Mouse (Mus musculus): ENCODE data around the gene Gm28048. TPM values are rescaled to one million over a fixed set of nuclear protein-coding genes. Genes with fewer than 3 reads are reported as not detected.
A peak's percentile ranks its signal among the peaks of the same experiment; 100 is the strongest.

Gene Gm28048
- total RNA-seq, 1 experiment from 2014 or later: 21.3 TPM

GRCm38 (mm10) chr11:22994271-22994670 lies 12.4 kb upstream of the Gm28048 start:
- ATAC-seq (replicated peaks; ENCODE audit: insufficient number of reproducible peaks, low FRiP score, low TSS enrichment, poor library complexity, severe bottlenecking): no peak

- no peak for ATAC-seq (replicated peaks; ENCODE audit: insufficient number of reproducible peaks, low FRiP score, low TSS enrichment, poor library complexity, severe bottlenecking)
Measured at GRCm38 (mm10) chr11:22991218-22991835, 9.4 kb upstream of the Gm28048 start.

DNA sequence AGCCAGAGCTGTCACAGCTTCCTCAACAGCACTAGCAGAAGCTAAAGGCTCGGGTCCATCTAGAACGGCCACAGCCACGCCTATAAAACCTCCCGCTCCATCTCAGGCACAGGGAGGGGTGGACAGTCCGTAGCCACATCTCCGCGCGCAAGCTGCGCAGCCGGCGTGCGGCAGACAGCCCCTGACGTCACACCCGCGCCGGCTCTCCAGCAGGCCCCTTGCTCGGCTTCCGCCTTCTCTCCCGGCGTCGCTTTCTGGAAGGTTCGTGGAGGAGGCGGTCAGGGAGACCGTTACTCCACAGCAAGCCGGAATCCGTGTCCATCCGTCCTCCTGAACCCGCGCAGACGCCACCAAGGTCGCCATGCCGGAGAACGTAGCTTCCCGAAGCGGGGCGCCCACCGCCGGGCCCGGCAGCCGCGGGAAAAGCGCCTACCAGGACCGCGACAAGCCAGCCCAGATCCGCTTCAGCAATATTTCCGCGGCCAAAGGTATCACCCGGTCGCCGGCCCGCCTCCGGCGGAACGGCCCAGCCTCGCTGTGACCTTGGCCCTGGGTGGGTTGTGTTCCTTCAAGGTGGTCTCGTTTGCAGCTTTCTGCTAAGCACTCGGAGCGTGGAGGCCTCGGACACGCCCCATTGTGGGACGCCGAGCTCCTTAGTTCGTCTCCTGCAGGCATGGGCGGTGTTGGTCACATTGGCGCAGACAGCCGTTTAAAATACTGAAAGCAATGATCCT lies 8.7 kb upstream of the Gm28048 start, which contains the start of gene Cct4:
Cct4 (plus strand) TSS at position 127 of the 734 bp plus-strand sequence.
- ATAC-seq (replicated peaks; ENCODE audit: insufficient number of reproducible peaks, low FRiP score, low TSS enrichment, poor library complexity, severe bottlenecking): peak; percentile 96

DNA sequence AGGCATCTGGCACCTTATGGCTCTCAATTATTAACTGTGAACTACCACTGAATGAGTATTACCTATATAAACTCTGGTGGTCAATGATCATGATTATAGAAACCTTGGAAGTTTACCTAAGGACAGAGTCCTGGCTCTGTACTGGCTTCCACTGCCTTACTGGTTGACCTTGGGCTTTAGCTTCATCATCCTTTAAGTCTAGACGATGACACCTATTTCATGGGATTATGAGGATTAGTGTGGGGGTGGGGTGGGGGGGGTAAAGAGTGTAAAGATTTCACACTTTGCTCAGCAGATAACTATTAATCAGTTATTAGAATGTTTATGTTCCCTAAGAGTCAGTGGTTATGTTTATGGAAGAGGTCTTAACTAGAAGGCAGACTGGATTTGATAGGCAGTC lies 7.9 kb upstream of the Gm28048 start:
- no peak for ATAC-seq (replicated peaks; ENCODE audit: insufficient number of reproducible peaks, low FRiP score, low TSS enrichment, poor library complexity, severe bottlenecking)

DNA sequence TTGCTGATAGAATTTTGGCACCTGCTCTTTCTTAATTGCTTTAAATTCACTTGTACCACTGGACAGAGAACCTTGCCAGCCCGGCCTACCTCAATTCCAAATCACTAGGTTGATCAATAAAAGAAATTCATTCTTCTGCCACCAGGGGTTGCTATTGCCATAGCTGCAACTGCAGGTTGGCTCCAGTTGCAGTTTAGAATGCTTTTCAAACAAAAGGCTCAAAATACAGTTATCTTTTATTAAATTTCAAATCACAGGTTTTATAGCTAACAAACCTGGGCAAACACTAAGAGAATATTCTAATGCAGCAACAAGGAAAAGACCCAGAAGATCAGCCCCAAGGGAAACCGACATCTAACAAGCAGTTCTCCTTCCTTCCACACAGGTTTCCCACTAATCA lies 5.5 kb upstream of the Gm28048 start:
- no peak for ATAC-seq (replicated peaks; ENCODE audit: insufficient number of reproducible peaks, low FRiP score, low TSS enrichment, poor library complexity, severe bottlenecking)

DNA sequence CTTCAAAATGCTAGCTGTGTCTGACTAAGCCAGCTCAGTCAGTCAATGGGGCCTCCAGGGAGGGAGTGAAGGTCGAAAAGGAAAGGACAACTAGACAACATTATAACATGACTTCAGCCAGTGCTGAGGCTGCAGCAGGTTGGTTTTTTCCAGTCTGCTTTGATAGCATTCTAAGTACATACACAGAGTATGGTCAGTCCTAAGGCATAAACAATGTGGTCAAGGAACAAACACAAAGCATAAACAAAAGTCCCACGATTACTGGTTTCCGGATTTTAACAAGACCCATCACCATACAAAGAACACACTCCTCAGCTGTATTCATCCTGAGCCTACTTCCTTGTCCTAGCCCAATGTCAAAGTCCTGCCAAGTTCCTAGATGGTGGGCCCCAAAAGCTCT lies 3.6 kb upstream of the Gm28048 start:
- ATAC-seq (replicated peaks; ENCODE audit: insufficient number of reproducible peaks, low FRiP score, low TSS enrichment, poor library complexity, severe bottlenecking): no peak

GRCm38 (mm10) chr11:22982846-22983245 lies 956 bp upstream of the Gm28048 start:
- ATAC-seq (replicated peaks; ENCODE audit: insufficient number of reproducible peaks, low FRiP score, low TSS enrichment, poor library complexity, severe bottlenecking): no peak

DNA sequence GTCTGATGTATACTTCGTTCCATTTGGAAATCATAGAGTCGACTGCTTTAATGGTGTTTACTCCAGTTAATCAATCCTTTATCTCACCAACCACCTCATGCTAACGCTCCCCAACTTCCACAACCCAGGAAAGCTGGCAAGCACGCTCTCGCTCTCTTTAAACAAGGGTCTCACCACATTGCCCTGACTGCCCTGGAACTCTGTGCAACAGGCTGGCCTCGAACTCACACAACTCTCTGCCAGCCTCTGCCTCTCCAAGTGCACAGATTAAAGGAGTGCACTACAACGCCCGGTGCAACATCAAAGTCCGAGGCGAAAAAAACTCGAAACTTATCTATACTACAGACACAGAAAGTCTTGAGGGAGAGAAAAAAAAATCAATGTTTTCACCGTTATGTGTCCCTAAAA lies 343 bp downstream of the Gm28048 start:
- no peak for ATAC-seq (replicated peaks; ENCODE audit: insufficient number of reproducible peaks, low FRiP score, low TSS enrichment, poor library complexity, severe bottlenecking)

- ATAC-seq (replicated peaks; ENCODE audit: insufficient number of reproducible peaks, low FRiP score, low TSS enrichment, poor library complexity, severe bottlenecking): no peak
Measured at GRCm38 (mm10) chr11:22981041-22981440, 849 bp downstream of the Gm28048 start.

DNA sequence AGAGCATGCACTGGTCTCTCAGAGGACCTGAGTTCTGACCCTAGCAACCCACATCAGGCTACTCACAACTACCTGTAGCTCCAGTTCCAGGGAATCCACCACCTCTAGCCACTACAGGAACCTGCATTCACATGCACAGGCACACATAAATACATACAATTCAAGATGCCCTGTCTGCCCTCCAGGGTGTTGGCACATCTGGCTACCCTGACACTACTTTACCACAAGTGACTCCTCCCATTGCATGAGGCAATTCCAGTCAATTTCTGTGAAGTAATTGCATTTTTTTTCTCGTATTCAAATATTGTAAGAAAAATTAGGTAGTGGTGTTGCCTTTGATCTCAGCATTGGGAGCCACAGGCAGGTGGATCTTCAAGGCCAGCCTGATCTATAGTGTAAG lies 2.7 kb downstream of the Gm28048 start:
- no peak for ATAC-seq (replicated peaks; ENCODE audit: insufficient number of reproducible peaks, low FRiP score, low TSS enrichment, poor library complexity, severe bottlenecking)

GRCm38 (mm10) chr11:22978711-22979110 lies 3.2 kb downstream of the Gm28048 start:
- no peak for ATAC-seq (replicated peaks; ENCODE audit: insufficient number of reproducible peaks, low FRiP score, low TSS enrichment, poor library complexity, severe bottlenecking)

- no peak for ATAC-seq (replicated peaks; ENCODE audit: insufficient number of reproducible peaks, low FRiP score, low TSS enrichment, poor library complexity, severe bottlenecking)
Measured at GRCm38 (mm10) chr11:22978215-22978614, 3.7 kb downstream of the Gm28048 start.

GRCm38 (mm10) chr11:22973599-22973998 lies 8.3 kb downstream of the Gm28048 start:
- ATAC-seq (replicated peaks; ENCODE audit: insufficient number of reproducible peaks, low FRiP score, low TSS enrichment, poor library complexity, severe bottlenecking): no peak

GRCm38 (mm10) chr11:22972746-22973526 lies 9.0 kb downstream of the Gm28048 start:
- peak; percentile 63 for ATAC-seq (replicated peaks; ENCODE audit: insufficient number of reproducible peaks, low FRiP score, low TSS enrichment, poor library complexity, severe bottlenecking)

GRCm38 (mm10) chr11:22971835-22972709 lies 9.8 kb downstream of the Gm28048 start, which contains the start of gene Zrsr1:
Gene Zrsr1, plus strand, starts transcription at chr11:22972005.
- peak; percentile 21; the same call in 1 of the 2 replicates for ATAC-seq (replicated peaks; ENCODE audit: insufficient number of reproducible peaks, low FRiP score, low TSS enrichment, poor library complexity, severe bottlenecking)

- no peak for ATAC-seq (replicated peaks; ENCODE audit: insufficient number of reproducible peaks, low FRiP score, low TSS enrichment, poor library complexity, severe bottlenecking)
Measured at GRCm38 (mm10) chr11:22970546-22970945, 11.3 kb downstream of the Gm28048 start.

GRCm38 (mm10) chr11:22969486-22969885 lies 12.4 kb downstream of the Gm28048 start:
- ATAC-seq (replicated peaks; ENCODE audit: insufficient number of reproducible peaks, low FRiP score, low TSS enrichment, poor library complexity, severe bottlenecking): no peak

DNA sequence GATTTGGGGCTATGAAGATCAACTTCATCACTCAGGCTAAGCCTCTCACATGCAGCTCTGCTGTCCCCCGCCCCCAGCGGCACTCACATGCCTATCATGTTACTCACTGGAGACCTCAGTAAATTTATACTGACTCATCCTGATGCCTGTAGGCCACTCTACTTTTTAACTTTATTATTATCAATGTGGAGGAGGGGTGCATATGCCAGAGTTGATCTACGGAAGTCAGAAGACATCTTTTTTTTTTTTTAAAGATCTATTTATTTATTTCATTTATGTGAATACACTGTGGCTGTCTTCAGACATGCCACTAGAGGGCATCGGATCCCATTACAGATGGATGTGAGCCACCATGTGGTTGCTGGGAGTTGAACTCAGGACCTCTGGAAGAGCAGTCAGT lies 16.4 kb downstream of the Gm28048 start:
- ATAC-seq (replicated peaks; ENCODE audit: insufficient number of reproducible peaks, low FRiP score, low TSS enrichment, poor library complexity, severe bottlenecking): no peak

DNA sequence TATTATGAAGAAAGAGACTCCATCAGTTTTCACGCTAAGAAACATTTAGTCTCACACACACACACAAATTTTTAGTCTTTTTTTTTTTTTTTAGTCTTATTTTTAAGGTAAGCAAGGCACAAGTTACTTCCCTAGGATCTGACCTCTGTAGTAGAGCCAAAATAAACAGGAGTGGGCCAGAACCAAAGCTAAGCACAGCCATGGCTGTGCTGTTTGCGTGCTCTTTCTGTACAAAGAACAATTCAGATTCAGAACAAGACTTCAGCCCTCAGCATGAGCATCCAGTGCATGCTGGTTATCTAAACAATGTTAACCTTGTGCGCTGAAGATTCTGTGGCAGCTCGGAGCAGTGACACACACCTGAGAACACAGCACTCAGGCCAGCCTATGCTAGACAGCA lies 17.5 kb downstream of the Gm28048 start:
- no peak for ATAC-seq (replicated peaks; ENCODE audit: insufficient number of reproducible peaks, low FRiP score, low TSS enrichment, poor library complexity, severe bottlenecking)

Measured in monocyte, adult 5-6 weeks (primary cell).